Mouse (Mus musculus) midbrain, embryonic 15.5 days (tissue): Measurements from ENCODE around the gene Coq3. TPM values are rescaled to one million over a fixed set of nuclear protein-coding genes. Genes with fewer than 3 reads are reported as not detected.

Source experiments
- ATAC-seq: fragments of 200-750 bp; cut with Nextera tagmentation; replicated peaks from 2 replicates; pipeline ENCODE4 v1.8.0; 2017; ENCODE audit warnings: moderate TSS enrichment
- H3K27ac ChIP-seq: fragments of 300-500 bp; sonication (generic); 2 replicates; pipeline ENCODE4 v1.5.1; 2015; ENCODE audit warnings: mild to moderate bottlenecking, inconsistent platforms
- H3K27me3 ChIP-seq: fragments of 300-500 bp; sonication (generic); replicated peaks from 2 replicates; pipeline ENCODE4 v1.6.1; 2015; ENCODE audit warnings: inconsistent platforms
- H3K36me3 ChIP-seq: fragments of 300-500 bp; sonication (generic); replicated peaks from 2 replicates; pipeline ENCODE4 v1.6.1; 2015; ENCODE audit warnings: inconsistent platforms
- H3K4me1 ChIP-seq: fragments of 300-500 bp; sonication (generic); 2 replicates; pipeline ENCODE4 v1.6.1; 2015; ENCODE audit warnings: inconsistent platforms
- H3K4me2 ChIP-seq: fragments of 300-500 bp; sonication (generic); 2 replicates; pipeline ENCODE4 v1.6.1; 2015; ENCODE audit warnings: inconsistent platforms, mild to moderate bottlenecking, moderate library complexity
- H3K4me3 ChIP-seq: fragments of 300-500 bp; sonication (generic); 2 replicates; pipeline ENCODE4 v1.5.1; 2015; ENCODE audit warnings: mild to moderate bottlenecking, inconsistent platforms
- H3K9ac ChIP-seq: fragments of 300-500 bp; sonication (generic); 2 replicates; pipeline ENCODE4 v1.6.1; 2015; ENCODE audit warnings: mild to moderate bottlenecking, inconsistent platforms
- H3K9me3 ChIP-seq: fragments of 300-500 bp; sonication (generic); 2 replicates; pipeline ENCODE4 v1.6.1; 2016; ENCODE audit warnings: inconsistent platforms
- WGBS: fragments of 180-500 bp; shearing (Covaris S2); methylation state at CpG from one replicate; pipeline ENCODE4 v1.1.7; 2015; ENCODE audit warnings: mixed read lengths; 5-methylcytosine and 5-hydroxymethylcytosine counted together
- polyA plus RNA-seq: library from polyadenylated mRNA; unstranded; fragments of >200 nt; fragmentation: Nextera tagmentation; extraction: Ambion mirVana; gene quantifications from 2 replicates; pipeline ENCODE4 v1.2.1, GENCODE M21; 2015

The Coq3 gene
- polyA plus RNA-seq, 1 experiment from 2014 or later: 14.3 TPM

- WGBS: 96% methylated on average over 2 of the region's 2 CpGs
- peaks cover 22% of the 10 kb centered on the region for H3K4me1 ChIP-seq
- ATAC-seq: no peak
- no peaks in the 10 kb centered on the region; the same call in 1 of the 2 replicates for H3K36me3 ChIP-seq
- no peaks in the 10 kb centered on the region for H3K9me3 ChIP-seq
- H3K27ac ChIP-seq: no peak overlapping the region
- no peaks in the 10 kb centered on the region for H3K27me3 ChIP-seq
- H3K4me3 ChIP-seq: no peak overlapping the region
- H3K9ac ChIP-seq: no peak overlapping the region
- no peak overlapping the region for H3K4me2 ChIP-seq
Observed at GRCm38 (mm10) chr4:21935378-21935777, 55.9 kb downstream of the Coq3 start.

- 95% methylated on average over 9 of the region's 9 CpGs for WGBS
- no peak overlapping the region for H3K27ac ChIP-seq
- no peaks in the 10 kb centered on the region for H3K9me3 ChIP-seq
- no peaks in the 10 kb centered on the region; the same call in 1 of the 2 replicates for H3K36me3 ChIP-seq
- no peaks in the 10 kb centered on the region for H3K27me3 ChIP-seq
- H3K9ac ChIP-seq: no peak overlapping the region
- H3K4me2 ChIP-seq: no peak overlapping the region
- no peak for ATAC-seq
- H3K4me1 ChIP-seq: peaks cover 24% of the 10 kb centered on the region
- H3K4me3 ChIP-seq: no peak overlapping the region
Observed at GRCm38 (mm10) chr4:21936424-21936823, 57.0 kb downstream of the Coq3 start.

- peaks cover 18% of the 10 kb centered on the region for H3K4me1 ChIP-seq
- H3K9me3 ChIP-seq: no peaks in the 10 kb centered on the region
- H3K36me3 ChIP-seq: no peaks in the 10 kb centered on the region; the same call in 1 of the 2 replicates
- H3K27me3 ChIP-seq: no peaks in the 10 kb centered on the region
- 82% methylated on average over 8 of the region's 8 CpGs for WGBS
- no peak for ATAC-seq
- H3K4me2 ChIP-seq: no peak overlapping the region
- H3K4me3 ChIP-seq: no peak overlapping the region
- H3K9ac ChIP-seq: no peak overlapping the region
- no peak overlapping the region for H3K27ac ChIP-seq
Observed at GRCm38 (mm10) chr4:21937890-21938289, 58.4 kb downstream of the Coq3 start.

GRCm38 (mm10) chr4:21944672-21945071, 65.2 kb downstream of the Coq3 start:
- Histone ChIP-seq H3K4me2 (no peak overlapping the region), H3K4me1 (peaks cover 3% of the 10 kb centered on the region; the same call in 1 of the 2 replicates), H3K9me3 (no peaks in the 10 kb centered on the region), H3K27ac (no peak overlapping the region), H3K9ac (no peak overlapping the region), H3K4me3 (no peak overlapping the region), H3K27me3 (no peaks in the 10 kb centered on the region), H3K36me3 (peaks cover 15% of the 10 kb centered on the region)
- no peak for ATAC-seq
- WGBS: 89% methylated on average over 3 of the region's 3 CpGs

GRCm38 (mm10) chr4:21951444-21951843, 72.0 kb downstream of the Coq3 start:
- no peak overlapping the region for H3K27ac ChIP-seq
- H3K4me1 ChIP-seq: peaks cover 3% of the 10 kb centered on the region; the same call in 1 of the 2 replicates
- H3K9ac ChIP-seq: no peak overlapping the region
- peaks cover 8% of the 10 kb centered on the region for H3K36me3 ChIP-seq
- no peaks in the 10 kb centered on the region for H3K9me3 ChIP-seq
- H3K4me3 ChIP-seq: no peak overlapping the region
- H3K27me3 ChIP-seq: no peaks in the 10 kb centered on the region
- H3K4me2 ChIP-seq: no peak overlapping the region
- peak; percentile 48; the same call in 1 of the 2 replicates for ATAC-seq
- WGBS: 35% methylated on average over 6 of the region's 6 CpGs

GRCm38 (mm10) chr4:21952255-21952654, 72.8 kb downstream of the Coq3 start:
- no peak overlapping the region for H3K4me3 ChIP-seq
- peaks cover 8% of the 10 kb centered on the region for H3K36me3 ChIP-seq
- H3K4me2 ChIP-seq: no peak overlapping the region
- H3K27ac ChIP-seq: no peak overlapping the region
- H3K4me1 ChIP-seq: peaks cover 3% of the 10 kb centered on the region; the same call in 1 of the 2 replicates
- H3K9me3 ChIP-seq: no peaks in the 10 kb centered on the region
- no peaks in the 10 kb centered on the region for H3K27me3 ChIP-seq
- 88% methylated on average over 2 of the region's 2 CpGs for WGBS
- H3K9ac ChIP-seq: no peak overlapping the region
- ATAC-seq: no peak

GRCm38 (mm10) chr4:21957570-21958321, 78.3 kb downstream of the Coq3 start:
- WGBS: 61% methylated on average over 7 of the region's 7 CpGs
- no peak overlapping the region for H3K4me3 ChIP-seq
- H3K27me3 ChIP-seq: no peaks in the 10 kb centered on the region
- no peak overlapping the region for H3K4me2 ChIP-seq
- H3K36me3 ChIP-seq: no peaks in the 10 kb centered on the region; the same call in 1 of the 2 replicates
- no peak overlapping the region for H3K9ac ChIP-seq
- no peak for ATAC-seq
- no peak overlapping the region for H3K27ac ChIP-seq
- H3K4me1 ChIP-seq: no peaks in the 10 kb centered on the region
- H3K9me3 ChIP-seq: no peaks in the 10 kb centered on the region

Other genes starting within 250 kb of the Coq3 start
- gene Prdm13, start 193.7 kb upstream of the Coq3 start, polyA plus RNA-seq: 0.09 and 0.38 TPM in 2 replicates
- gene Ccnc, start 152.0 kb upstream of the Coq3 start, polyA plus RNA-seq: 60.5 and 63.4 TPM in 2 replicates
- 5.9 TPM in 2 replicates for gene Usp45, start 112.5 kb upstream of the Coq3 start, polyA plus RNA-seq
- gene Tstd3, start 112.5 kb upstream of the Coq3 start, polyA plus RNA-seq: 25.3 and 27.8 TPM in 2 replicates
- gene Pnisr, start 32.1 kb upstream of the Coq3 start, polyA plus RNA-seq: 192 and 209 TPM in 2 replicates
- gene Faxc, start 51.7 kb downstream of the Coq3 start, polyA plus RNA-seq: 20.7 and 22.5 TPM in 2 replicates